Mouse (Mus musculus): Measurements from ENCODE around the gene Porcn. TPM values are rescaled to one million over a fixed set of nuclear protein-coding genes. Genes with fewer than 3 reads are reported as not detected.
A peak's percentile ranks its signal among the peaks of the same experiment; 100 is the strongest.

Porcn gene
- total and polyA plus RNA-seq, 3 experiments, result 0.22 to 4.6 (median 2.7) TPM

- Histone ChIP-seq H3K27me3 (ENCODE audit: insufficient read depth, low read length) (peaks cover 10% of the 10 kb centered on the region), H3K4me3 (ENCODE audit: low read depth, low read length) (no peak overlapping the region), H3K4me1 (ENCODE audit: insufficient read depth, low read depth, low read length) (peaks cover 50% of the 10 kb centered on the region), H3K36me3 (replicated peaks) (no peaks in the 10 kb centered on the region), H3K9me3 (replicated peaks) (no peaks in the 10 kb centered on the region)
- peak; percentile 75 for ATAC-seq (ENCODE audit: extremely low read depth, insufficient number of reproducible peaks, low FRiP score, poor library complexity, severe bottlenecking)
- TF ChIP-seq TAL1 (conservative IDR thresholded peaks at IDR 0.05; ENCODE audit: low read depth, low read length) (peak; percentile 87), GATA1 (IDR thresholded peaks at IDR 0.05; ENCODE audit: borderline replicate concordance, low read length) (no peak)
- peak; percentile 20 for DNase-seq (ENCODE audit: low spot score)
These were observed 17.1 kb upstream of the Porcn start for GRCm38 (mm10) chrX:8223473-8223872.

DNA sequence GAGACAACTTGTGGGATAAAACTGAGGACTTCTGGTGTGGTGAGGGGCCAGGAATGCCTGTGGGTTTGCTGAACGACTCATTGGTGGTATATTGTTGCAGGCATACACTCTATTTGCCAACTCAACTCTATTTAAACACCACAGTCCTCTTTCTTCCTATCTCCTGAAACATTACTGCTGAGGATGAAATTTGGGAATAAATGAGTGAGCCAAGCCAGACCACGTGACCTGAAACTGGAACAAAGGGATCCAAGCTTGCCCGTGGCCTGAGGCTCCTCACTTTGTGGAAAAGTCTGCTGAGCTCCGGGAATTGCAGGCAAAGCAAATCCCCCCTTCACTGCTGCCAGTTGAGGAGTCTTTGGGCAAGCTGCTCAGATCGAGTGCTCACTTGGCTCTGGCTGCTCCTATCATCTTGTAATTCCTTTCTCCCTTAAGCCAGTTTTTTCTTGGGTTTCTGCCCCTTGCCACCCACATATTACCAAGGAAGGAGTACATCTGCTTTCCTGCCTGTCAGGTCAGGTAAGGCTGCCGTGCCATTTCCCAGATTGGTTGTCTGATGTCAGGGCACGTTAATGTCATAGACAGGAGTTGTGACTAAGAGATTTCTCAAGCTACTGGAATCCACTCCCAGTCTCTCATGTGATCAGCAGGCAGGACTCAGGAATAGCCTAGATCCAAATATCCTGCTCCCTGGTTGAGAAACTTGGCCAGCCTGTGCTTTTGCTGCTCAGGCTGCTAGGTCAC lies 16.5 kb upstream of the Porcn start:
- Histone ChIP-seq H3K4me3 (ENCODE audit: low read depth, low read length) (no peak overlapping the region), H3K27me3 (ENCODE audit: insufficient read depth, low read length) (peaks cover 11% of the 10 kb centered on the region), H3K36me3 (replicated peaks) (no peaks in the 10 kb centered on the region), H3K9me3 (replicated peaks) (no peaks in the 10 kb centered on the region), H3K4me1 (ENCODE audit: insufficient read depth, low read depth, low read length) (peaks cover 55% of the 10 kb centered on the region)
- ATAC-seq (ENCODE audit: extremely low read depth, insufficient number of reproducible peaks, low FRiP score, poor library complexity, severe bottlenecking) (no peak), DNase-seq (ENCODE audit: low spot score) (no peak)
- TF ChIP-seq CTCF (IDR thresholded peaks at IDR 0.05; ENCODE audit: low read depth, low read length) (no peak), GATA2 (IDR thresholded peaks at IDR 0.05; ENCODE audit: borderline replicate concordance, low read depth, low read length) (no peak), TAL1 (conservative IDR thresholded peaks at IDR 0.05; ENCODE audit: low read depth, low read length) (no peak), POLR2AphosphoS5 (IDR thresholded peaks at IDR 0.05; ENCODE audit: insufficient replicate concordance, low read depth, low read length) (no peak), GATA1 (IDR thresholded peaks at IDR 0.05; ENCODE audit: borderline replicate concordance, low read length) (no peak)

DNA sequence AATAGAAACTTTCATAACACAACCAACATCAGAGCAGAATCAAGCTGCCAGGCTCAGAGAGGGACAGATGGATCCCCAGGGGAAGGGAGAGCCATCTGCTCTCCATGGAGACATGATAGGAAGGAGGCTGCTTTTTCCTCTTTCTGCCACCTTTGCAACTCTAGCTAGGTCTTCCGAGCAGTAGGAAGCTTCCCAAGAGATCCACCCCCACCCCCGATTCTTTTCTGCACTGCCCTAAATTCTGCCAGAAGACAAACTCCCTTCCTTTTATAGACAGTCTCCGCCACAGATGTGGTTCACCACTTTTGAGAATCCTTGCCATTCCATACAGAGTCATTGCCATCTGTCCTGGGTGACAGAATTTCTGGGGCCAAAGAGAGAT lies 16.0 kb upstream of the Porcn start:
- H3K4me3 ChIP-seq (ENCODE audit: low read depth, low read length), result no peak overlapping the region
- TF ChIP-seq CTCF (IDR thresholded peaks at IDR 0.05; ENCODE audit: low read depth, low read length), result no peak
- TF ChIP-seq GATA1 (IDR thresholded peaks at IDR 0.05; ENCODE audit: borderline replicate concordance, low read length), result no peak
- no peak for TF ChIP-seq POLR2AphosphoS5 (IDR thresholded peaks at IDR 0.05; ENCODE audit: insufficient replicate concordance, low read depth, low read length)
- no peak for TF ChIP-seq TAL1 (conservative IDR thresholded peaks at IDR 0.05; ENCODE audit: low read depth, low read length)
- TF ChIP-seq GATA2 (IDR thresholded peaks at IDR 0.05; ENCODE audit: borderline replicate concordance, low read depth, low read length), result no peak
- ATAC-seq (ENCODE audit: extremely low read depth, insufficient number of reproducible peaks, low FRiP score, poor library complexity, severe bottlenecking), result no peak
- no peak for DNase-seq (ENCODE audit: low spot score)
- no peaks in the 10 kb centered on the region for H3K36me3 ChIP-seq (replicated peaks)
- H3K27me3 ChIP-seq (ENCODE audit: insufficient read depth, low read length), result peaks cover 17% of the 10 kb centered on the region
- peaks cover 56% of the 10 kb centered on the region for H3K4me1 ChIP-seq (ENCODE audit: insufficient read depth, low read depth, low read length)
- no peaks in the 10 kb centered on the region for H3K9me3 ChIP-seq (replicated peaks)

GRCm38 (mm10) chrX:8219651-8220050 lies 13.3 kb upstream of the Porcn start:
- Histone ChIP-seq H3K4me1 (ENCODE audit: insufficient read depth, low read depth, low read length) (peaks cover 50% of the 10 kb centered on the region), H3K27me3 (ENCODE audit: insufficient read depth, low read length) (peaks cover 17% of the 10 kb centered on the region), H3K9me3 (replicated peaks) (no peaks in the 10 kb centered on the region), H3K4me3 (ENCODE audit: low read depth, low read length) (no peak overlapping the region), H3K36me3 (replicated peaks) (no peaks in the 10 kb centered on the region)
- TF ChIP-seq TAL1 (conservative IDR thresholded peaks at IDR 0.05; ENCODE audit: low read depth, low read length), result no peak
- no peak for TF ChIP-seq GATA2 (IDR thresholded peaks at IDR 0.05; ENCODE audit: borderline replicate concordance, low read depth, low read length)
- no peak for TF ChIP-seq POLR2AphosphoS5 (IDR thresholded peaks at IDR 0.05; ENCODE audit: insufficient replicate concordance, low read depth, low read length)
- no peak for TF ChIP-seq GATA1 (IDR thresholded peaks at IDR 0.05; ENCODE audit: borderline replicate concordance, low read length)
- TF ChIP-seq CTCF (IDR thresholded peaks at IDR 0.05; ENCODE audit: low read depth, low read length), result no peak
- no peak for DNase-seq (ENCODE audit: low spot score)
- no peak for ATAC-seq (ENCODE audit: extremely low read depth, insufficient number of reproducible peaks, low FRiP score, poor library complexity, severe bottlenecking)

GRCm38 (mm10) chrX:8218114-8218513 lies 11.8 kb upstream of the Porcn start:
- H3K27me3 ChIP-seq (ENCODE audit: insufficient read depth, low read length), result peaks cover 17% of the 10 kb centered on the region
- H3K4me1 ChIP-seq (ENCODE audit: insufficient read depth, low read depth, low read length), result peaks cover 40% of the 10 kb centered on the region
- TF ChIP-seq POLR2AphosphoS5 (IDR thresholded peaks at IDR 0.05; ENCODE audit: insufficient replicate concordance, low read depth, low read length) (no peak), GATA2 (IDR thresholded peaks at IDR 0.05; ENCODE audit: borderline replicate concordance, low read depth, low read length) (no peak), TAL1 (conservative IDR thresholded peaks at IDR 0.05; ENCODE audit: low read depth, low read length) (no peak), GATA1 (IDR thresholded peaks at IDR 0.05; ENCODE audit: borderline replicate concordance, low read length) (no peak), CTCF (IDR thresholded peaks at IDR 0.05; ENCODE audit: low read depth, low read length) (no peak)
- H3K36me3 ChIP-seq (replicated peaks), result no peaks in the 10 kb centered on the region
- no peaks in the 10 kb centered on the region for H3K9me3 ChIP-seq (replicated peaks)
- ATAC-seq (ENCODE audit: extremely low read depth, insufficient number of reproducible peaks, low FRiP score, poor library complexity, severe bottlenecking) (no peak), DNase-seq (ENCODE audit: low spot score) (no peak)
- no peak overlapping the region for H3K4me3 ChIP-seq (ENCODE audit: low read depth, low read length)

- H3K36me3 ChIP-seq (replicated peaks), result no peaks in the 10 kb centered on the region
- H3K27me3 ChIP-seq (ENCODE audit: insufficient read depth, low read length), result peaks cover 14% of the 10 kb centered on the region; the same call in 1 of the 2 replicates
- H3K9me3 ChIP-seq (replicated peaks), result no peaks in the 10 kb centered on the region
- no peak for DNase-seq (ENCODE audit: low spot score)
- H3K4me1 ChIP-seq (ENCODE audit: insufficient read depth, low read depth, low read length), result peaks cover 32% of the 10 kb centered on the region
- no peak overlapping the region for H3K4me3 ChIP-seq (ENCODE audit: low read depth, low read length)
- ATAC-seq (ENCODE audit: extremely low read depth, insufficient number of reproducible peaks, low FRiP score, poor library complexity, severe bottlenecking), result no peak
- TF ChIP-seq TAL1 (conservative IDR thresholded peaks at IDR 0.05; ENCODE audit: low read depth, low read length), result no peak
- no peak for TF ChIP-seq GATA2 (IDR thresholded peaks at IDR 0.05; ENCODE audit: borderline replicate concordance, low read depth, low read length)
- no peak for TF ChIP-seq POLR2AphosphoS5 (IDR thresholded peaks at IDR 0.05; ENCODE audit: insufficient replicate concordance, low read depth, low read length)
- no peak for TF ChIP-seq GATA1 (IDR thresholded peaks at IDR 0.05; ENCODE audit: borderline replicate concordance, low read length)
These were observed 11.1 kb upstream of the Porcn start for GRCm38 (mm10) chrX:8217383-8217782.

Measured in G1E (cell line).